Mouse (Mus musculus) lung, postnatal 4 days (tissue): Measurements from ENCODE around the gene Zfp46.

Source experiments
- DNase-seq, 2 experiments: peaks; one replicate each; pipeline ENCODE4 v3.0.0; 2021

Gene Zfp46

GRCm38 (mm10) chr4:136320016-136320415 lies 35.5 kb downstream of the Zfp46 start:
- no peak for DNase-seq

DNA sequence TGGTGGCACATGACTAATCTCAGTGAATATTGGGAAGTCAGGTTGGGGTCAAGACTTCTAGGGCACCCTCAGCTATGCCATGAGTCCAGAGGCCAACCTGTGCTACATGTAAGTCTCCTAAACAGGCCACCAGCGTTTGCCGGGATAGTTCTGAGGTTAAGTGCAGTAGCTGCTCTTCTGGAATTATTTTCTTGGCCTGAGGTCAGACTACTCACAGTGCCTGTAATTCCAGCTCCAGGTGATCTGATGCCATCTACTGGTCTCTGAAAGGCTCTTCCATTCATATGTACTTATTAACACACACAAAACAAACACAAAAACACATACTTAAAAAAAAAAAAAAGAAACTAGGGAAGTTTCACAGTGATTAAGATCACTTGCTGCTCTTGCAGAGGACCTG lies 39.7 kb downstream of the Zfp46 start:
- DNase-seq: peak in 1 of 2 experiments; percentile 12

DNA sequence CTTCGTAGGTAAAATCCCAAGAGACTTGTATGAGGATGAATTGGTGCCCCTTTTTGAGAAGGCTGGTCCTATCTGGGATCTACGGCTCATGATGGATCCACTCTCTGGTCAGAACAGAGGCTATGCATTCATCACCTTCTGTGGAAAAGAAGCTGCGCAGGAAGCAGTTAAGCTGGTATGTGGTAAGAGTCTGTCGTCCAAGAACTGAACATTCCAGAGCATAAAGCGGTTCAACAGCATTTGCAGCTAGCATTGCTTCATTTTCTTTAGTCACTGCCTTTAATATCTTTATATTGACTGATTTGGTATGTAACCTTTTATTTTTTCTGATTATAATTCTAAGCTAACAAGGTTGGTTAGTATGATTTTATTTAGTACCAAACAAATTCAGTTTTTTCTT lies 42.8 kb downstream of the Zfp46 start:
- DNase-seq: no peak

GRCm38 (mm10) chr4:136328115-136328514 lies 43.6 kb downstream of the Zfp46 start:
- DNase-seq: no peak

DNA sequence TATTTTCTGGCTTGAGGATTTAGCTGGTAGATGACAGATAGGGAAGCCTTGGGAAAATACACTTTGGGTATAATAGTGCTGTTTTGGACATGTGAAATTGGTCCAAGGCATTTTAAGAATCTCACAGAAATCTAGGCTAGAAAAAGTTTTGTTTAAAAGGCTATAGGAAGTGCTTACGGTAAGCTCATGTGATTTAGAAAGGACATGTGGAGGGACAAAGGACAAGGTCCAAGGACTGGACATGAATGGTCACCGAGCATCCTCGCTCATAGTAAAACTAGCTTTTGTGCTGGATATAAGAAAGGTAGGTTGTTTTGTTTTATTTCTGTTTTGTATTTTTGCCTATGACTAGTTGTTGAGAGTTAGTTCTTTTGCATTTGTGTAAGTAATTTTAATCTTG lies 47.2 kb downstream of the Zfp46 start:
- no peak for DNase-seq

- no peak for DNase-seq
Observed at GRCm38 (mm10) chr4:136333191-136333590, 48.7 kb downstream of the Zfp46 start.

DNA sequence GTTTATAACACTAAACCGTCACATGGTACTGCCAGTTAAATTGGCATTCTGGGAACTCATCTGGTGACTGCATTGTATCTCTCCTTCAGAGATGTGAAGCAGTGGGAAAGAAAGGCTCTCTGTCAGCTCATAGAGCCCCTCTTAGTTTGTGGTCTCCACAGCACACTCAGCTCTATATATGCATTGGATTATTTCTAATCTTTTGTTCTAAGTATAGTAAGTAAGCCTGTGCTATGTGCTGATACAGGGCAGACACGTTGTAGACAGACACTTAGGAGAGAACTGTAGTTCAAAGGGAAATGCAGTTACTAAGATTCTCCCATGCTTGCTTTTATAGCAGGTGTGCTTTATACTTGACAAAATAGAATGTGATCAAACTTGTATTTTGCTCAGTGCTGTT lies 50.6 kb downstream of the Zfp46 start:
- DNase-seq: no peak

DNA sequence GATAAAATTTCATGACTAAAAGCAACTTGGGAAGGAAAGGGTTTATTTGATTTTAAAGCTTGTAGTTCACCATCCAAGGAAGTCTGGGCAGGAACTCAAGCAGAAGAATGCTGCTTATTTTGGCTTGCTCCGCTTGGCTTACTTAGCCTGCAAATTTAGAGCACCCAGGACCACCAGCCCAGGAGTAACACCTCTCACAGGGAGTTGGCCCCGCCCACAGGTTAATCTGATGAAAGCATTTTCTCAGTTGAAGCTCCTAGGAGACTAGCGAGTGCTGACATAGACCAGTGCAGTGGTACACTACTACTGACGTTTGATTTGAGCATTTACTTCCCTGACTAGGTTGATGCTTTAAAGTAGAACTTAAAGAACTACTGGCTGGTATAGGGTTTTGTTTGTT lies 52.6 kb downstream of the Zfp46 start:
- no peak for DNase-seq
